Mouse (Mus musculus) lung, postnatal 14 days (tissue): ENCODE results near the gene Tpm3.

Experiments
- DNase-seq: peaks from one replicate; pipeline ENCODE4 v3.0.0; 2021

Gene Tpm3

DNA sequence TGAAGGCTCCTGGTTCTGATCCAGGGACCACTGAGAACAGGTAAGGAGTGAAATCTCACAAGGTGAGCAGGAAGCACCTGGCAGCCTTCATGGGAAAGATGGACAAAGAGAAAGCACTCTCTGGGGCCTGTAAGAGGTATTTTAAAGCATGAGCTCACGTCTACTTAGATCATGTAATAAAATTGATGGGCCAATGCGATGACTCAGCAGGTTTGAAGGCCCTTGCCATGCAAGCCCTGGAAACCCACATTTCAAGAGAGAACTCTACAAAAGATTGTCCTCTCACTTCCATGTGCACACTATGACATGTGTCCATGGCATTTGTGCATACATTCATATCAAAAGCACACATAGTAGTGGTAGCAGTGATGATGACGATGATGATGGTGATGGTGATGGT is 67.5 kb downstream of the Tpm3 start:
- no peak for DNase-seq

DNA sequence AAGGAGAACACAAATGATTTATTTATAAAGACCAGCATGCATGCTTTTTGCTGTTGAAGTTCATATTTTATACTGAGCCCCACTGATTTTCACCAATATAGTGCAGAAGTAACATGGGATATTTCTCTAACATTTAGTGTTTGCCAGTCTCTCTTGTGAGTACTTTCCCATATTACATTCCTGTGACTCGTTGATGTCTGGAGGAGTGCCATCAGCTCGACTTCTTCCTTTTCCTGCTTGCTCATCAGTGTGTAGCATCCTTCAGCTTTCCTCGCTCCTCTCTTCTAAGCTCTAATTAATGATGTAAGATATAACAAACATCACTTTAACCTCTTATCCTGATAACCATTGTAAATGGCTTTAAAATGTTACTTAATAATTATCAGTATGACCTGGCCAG is 73.0 kb downstream of the Tpm3 start:
- no peak for DNase-seq

DNA sequence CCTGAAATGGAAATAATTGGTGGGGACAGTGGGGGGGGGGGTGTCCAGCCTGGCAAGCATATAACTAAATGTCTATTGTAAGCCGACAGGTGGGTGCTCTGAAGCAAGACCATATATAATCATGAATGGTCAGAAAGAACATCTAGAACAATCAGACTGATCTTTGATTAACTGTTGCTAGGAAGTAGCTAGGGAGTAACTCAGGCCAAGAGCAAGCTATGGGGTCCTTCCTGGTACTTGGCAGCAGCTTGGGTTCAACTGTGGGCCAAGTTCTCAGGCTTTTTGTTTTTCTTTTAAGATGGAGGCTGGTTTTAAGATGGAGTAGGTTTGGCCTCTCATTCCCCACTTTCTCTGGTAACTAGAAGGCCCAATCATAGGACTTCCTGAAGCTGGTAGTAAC is 74.2 kb downstream of the Tpm3 start:
- no peak for DNase-seq
